Mouse (Mus musculus) adrenal gland, postnatal 14 days (tissue): ENCODE results near the gene Tprgl. TPM values are rescaled to one million over a fixed set of nuclear protein-coding genes. Genes with fewer than 3 reads are reported as not detected.

Experiments
- DNase-seq: peaks from one replicate; pipeline ENCODE4 v3.0.0; 2021; ENCODE audit warnings: mixed read lengths
- total RNA-seq: library from RNA; stranded (reverse); gene quantifications from 2 replicates; pipeline ENCODE4 v1.2.3, GENCODE M21; 2021

The Tprgl gene
- total RNA-seq, 1 experiment from 2014 or later: 125 TPM

- DNase-seq: no peak
These were observed 41.7 kb downstream of the Tprgl start for GRCm38 (mm10) chr4:154118782-154119181.

- DNase-seq: peak; percentile 49
These were observed 44.0 kb downstream of the Tprgl start for GRCm38 (mm10) chr4:154116421-154116820.

- no peak for DNase-seq
These were observed 50.6 kb downstream of the Tprgl start for GRCm38 (mm10) chr4:154109850-154110243.

- no peak for DNase-seq
These were observed 51.1 kb downstream of the Tprgl start for GRCm38 (mm10) chr4:154109216-154109849.

Other genes starting within 250 kb of the Tprgl start
- 19.4 and 19.5 TPM in 2 replicates for gene A430005L14Rik, start 203.4 kb downstream of the Tprgl start, total RNA-seq
- gene Dffb, start 185.5 kb downstream of the Tprgl start, total RNA-seq: 4.3 and 7.4 TPM in 2 replicates
- gene Cep104, start 185.5 kb downstream of the Tprgl start, total RNA-seq: 22.3 and 24.8 TPM in 2 replicates
- gene Lrrc47, start 148.9 kb downstream of the Tprgl start, total RNA-seq: 39.8 and 44.3 TPM in 2 replicates
- 31.4 and 33.0 TPM in 2 replicates for gene Smim1, start 134.4 kb downstream of the Tprgl start, total RNA-seq
- gene Ccdc27, start 118.0 kb downstream of the Tprgl start, total RNA-seq: not detected in 2 replicates
- gene Trp73, start 20.5 kb downstream of the Tprgl start, total RNA-seq: not detected in 2 replicates
- 13.7 and 18.9 TPM in 2 replicates for gene Wrap73, start 18.3 kb downstream of the Tprgl start, total RNA-seq
- 7.3 and 8.3 TPM in 2 replicates for gene Megf6, start 10.1 kb upstream of the Tprgl start, total RNA-seq
- gene Arhgef16, start 141.0 kb upstream of the Tprgl start, total RNA-seq: 0.53 and 1.2 TPM in 2 replicates
- not detected in 2 replicates for gene B230104I21Rik, start 175.5 kb upstream of the Tprgl start, total RNA-seq